Mouse (Mus musculus) lung, adult 2 months (tissue): ENCODE measurements around the gene Fndc9. TPM values are rescaled to one million over a fixed set of nuclear protein-coding genes. Genes with fewer than 3 reads are reported as not detected.
A peak's percentile ranks its signal among the peaks of the same experiment; 100 is the strongest.

ENCODE experiments used
- DNase-seq: peaks from one replicate; pipeline ENCODE4 v3.0.0; 2022
- H3K4me1 ChIP-seq: fragments of 200-500 bp; 2 replicates; pipeline ENCODE4 v1.6.1; 2011; ENCODE audit warnings: low read length; ENCODE audit not compliant: control insufficient read depth, insufficient read depth
- H3K4me3 ChIP-seq: fragments of 200-500 bp; replicated peaks from 2 replicates; pipeline ENCODE3; 2011; ENCODE audit warnings: low read depth, mild to moderate bottlenecking, control low read depth, low read length; ENCODE audit errors: extremely low read depth
- CTCF ChIP-seq: fragments of 200-500 bp; IDR thresholded peaks from 2 replicates; pipeline ENCODE4 v1.5.1; 2011; ENCODE audit warnings: mild to moderate bottlenecking, low read length, control low read depth; ENCODE audit not compliant: insufficient read depth
- POLR2A ChIP-seq: fragments of 200-500 bp; IDR thresholded peaks from 2 replicates; pipeline ENCODE4 v1.6.1; 2011; ENCODE audit warnings: low read depth, mild to moderate bottlenecking, control low read depth, low read length, borderline replicate concordance; ENCODE audit errors: extremely low read depth
- WGBS: fragments of 180-500 bp; shearing (Covaris S2); methylation state at CpG from one replicate; pipeline ENCODE4 v1.1.7; 2018; 5-methylcytosine and 5-hydroxymethylcytosine counted together
- polyA plus RNA-seq: library from polyadenylated mRNA; depleted of rRNA; stranded (reverse); fragments of >200 nt; gene quantifications from 2 replicates; pipeline ENCODE4 v1.2.3, GENCODE M21; 2012

Fndc9 gene
- polyA plus RNA-seq, 1 experiment = 2.6 TPM

- 0 out of 2 replicates have a peak, but pooled peaks cover 2% of the 10 kb centered on the region for H3K4me1 ChIP-seq
- 57% methylated on average over 14 of the region's 14 CpGs for WGBS
- DNase-seq = no peak
- TF ChIP-seq POLR2A (no peak), CTCF (no peak)
- H3K4me3 ChIP-seq = no peak overlapping the region
These were observed 20.7 kb upstream of the Fndc9 start for GRCm38 (mm10) chr11:46214368-46215230.

GRCm38 (mm10) chr11:46215354-46215753 is 20.0 kb upstream of the Fndc9 start:
- Histone ChIP-seq H3K4me3 (no peak overlapping the region), H3K4me1 (0 out of 2 replicates have a peak, but pooled peaks cover 2% of the 10 kb centered on the region)
- peak; percentile 17 for DNase-seq
- no peak for TF ChIP-seq POLR2A
- peak; percentile 97 for TF ChIP-seq CTCF
- 21% methylated on average over 3 of the region's 3 CpGs for WGBS

GRCm38 (mm10) chr11:46216669-46217068 is 18.7 kb upstream of the Fndc9 start:
- H3K4me1 ChIP-seq = 0 out of 2 replicates have a peak, but pooled peaks cover 2% of the 10 kb centered on the region
- DNase-seq = no peak
- H3K4me3 ChIP-seq = no peak overlapping the region
- 74% methylated on average over 7 of the region's 7 CpGs for WGBS
- TF ChIP-seq POLR2A (no peak), CTCF (no peak)

- TF ChIP-seq POLR2A (no peak), CTCF (no peak)
- DNase-seq = no peak
- WGBS = 88% methylated on average over 9 of the region's 9 CpGs
- 0 out of 2 replicates have a peak, but pooled peaks cover 2% of the 10 kb centered on the region for H3K4me1 ChIP-seq
- no peak overlapping the region for H3K4me3 ChIP-seq
These were observed 17.6 kb upstream of the Fndc9 start for GRCm38 (mm10) chr11:46217686-46218085.

- 54% methylated on average over 5 of the region's 5 CpGs for WGBS
- Histone ChIP-seq H3K4me1 (0 out of 2 replicates have a peak, but pooled peaks cover 2% of the 10 kb centered on the region), H3K4me3 (no peak overlapping the region)
These were observed 16.7 kb upstream of the Fndc9 start for GRCm38 (mm10) chr11:46218584-46218983.

GRCm38 (mm10) chr11:46219380-46219779 is 16.0 kb upstream of the Fndc9 start:
- 0 out of 2 replicates have a peak, but pooled peaks cover 2% of the 10 kb centered on the region for H3K4me1 ChIP-seq
- TF ChIP-seq POLR2A = no peak
- TF ChIP-seq CTCF = no peak
- H3K4me3 ChIP-seq = no peak overlapping the region
- WGBS = 84% methylated on average over 9 of the region's 9 CpGs
- DNase-seq = no peak

More at GRCm38 (mm10) chr11:46218584-46218983, 16.7 kb upstream of the Fndc9 start:
- DNase-seq = no peak
- TF ChIP-seq POLR2A = no peak
- TF ChIP-seq CTCF = no peak

GRCm38 (mm10) chr11:46220211-46220610 is 15.1 kb upstream of the Fndc9 start:
- TF ChIP-seq CTCF (no peak), POLR2A (no peak)
- Histone ChIP-seq H3K4me1 (no peaks in the 10 kb centered on the region), H3K4me3 (no peak overlapping the region)
- WGBS = 84% methylated on average over 2 of the region's 2 CpGs
- no peak for DNase-seq

GRCm38 (mm10) chr11:46223575-46223974 is 11.8 kb upstream of the Fndc9 start:
- no peak for DNase-seq
- TF ChIP-seq CTCF = 0 out of 2 replicates have a peak, but pooled peaks have one; percentile 7
- no peak for TF ChIP-seq POLR2A
- H3K4me3 ChIP-seq = no peak overlapping the region
- WGBS = 80% methylated on average over 2 of the region's 2 CpGs
- H3K4me1 ChIP-seq = no peaks in the 10 kb centered on the region

GRCm38 (mm10) chr11:46225345-46225744 is 10.0 kb upstream of the Fndc9 start:
- Histone ChIP-seq H3K4me1 (no peaks in the 10 kb centered on the region), H3K4me3 (no peak overlapping the region)
- TF ChIP-seq CTCF = no peak
- TF ChIP-seq POLR2A = no peak
- WGBS = 88% methylated on average over 5 of the region's 5 CpGs
- no peak for DNase-seq

- TF ChIP-seq POLR2A (no peak), CTCF (no peak)
These were observed 5.1 kb upstream of the Fndc9 start for GRCm38 (mm10) chr11:46230184-46230583.

More at GRCm38 (mm10) chr11:46230184-46230583, 5.1 kb upstream of the Fndc9 start:
- H3K4me3 ChIP-seq = no peak overlapping the region
- 75% methylated on average over 6 of the region's 6 CpGs for WGBS
- H3K4me1 ChIP-seq = no peaks in the 10 kb centered on the region
- no peak for DNase-seq
